1 mouse cellular context compared by ENCODE assay signal in genomic region chr19:6062418-6062817, GRCm38 (mm10).
TF ChIP-seq lines count a peak whose summit lies in the region.

No protein-coding gene starts in this region.

TF ChIP-seq in MEL, 35 proteins besides CTCF, POLR2A, EP300 and RAD21:
- TF ChIP-seq MYB (IDR thresholded peaks at IDR 0.05; ENCODE audit: low read depth, low read length) (no peak), HCFC1 (IDR thresholded peaks at IDR 0.05; ENCODE audit: low read depth, low read length) (no peak), NRF1 (IDR thresholded peaks at IDR 0.05; ENCODE audit: insufficient read depth, low read depth, low read length, poor library complexity, severe bottlenecking) (no peak), USF2 (IDR thresholded peaks at IDR 0.05; ENCODE audit: borderline replicate concordance in 1 of 2, insufficient read depth in 1 of 2, low read depth in 1 of 2, low read length in 2 of 2) (no peak), MYC (IDR thresholded peaks at IDR 0.05; ENCODE audit: low read depth, low read length) (no peak), USF1 (IDR thresholded peaks at IDR 0.05; ENCODE audit: low read depth, low read length) (no peak), KAT2A (conservative IDR thresholded peaks at IDR 0.05; ENCODE audit: low read depth, low read length) (no peak), TAL1 (IDR thresholded peaks at IDR 0.05; ENCODE audit: low read length) (no peak), UBTF (IDR thresholded peaks at IDR 0.05; ENCODE audit: borderline replicate concordance, insufficient read depth, low read depth, low read length) (no peak), TBP (IDR thresholded peaks at IDR 0.05; ENCODE audit: low read depth, low read length) (no peak), CHD1 (IDR thresholded peaks at IDR 0.05; ENCODE audit: low read depth, low read length) (no peak), JUND (IDR thresholded peaks at IDR 0.05; ENCODE audit: low read depth, low read length) (no peak), MAX (IDR thresholded peaks at IDR 0.05; ENCODE audit: low read length) (no peak), E2F4 (IDR thresholded peaks at IDR 0.05; ENCODE audit: borderline replicate concordance, low read depth, low read length) (no peak), SMC3 (IDR thresholded peaks at IDR 0.05; ENCODE audit: low read depth, low read length) (no peak), MXI1 (IDR thresholded peaks at IDR 0.05; ENCODE audit: low read depth, low read length) (no peak), TCF12 (IDR thresholded peaks at IDR 0.05; ENCODE audit: low read depth, low read length) (no peak)
